Mouse (Mus musculus) liver, postnatal 0 days (tissue): Measurements from ENCODE around the gene Fkbp6. TPM values are rescaled to one million over a fixed set of nuclear protein-coding genes. Genes with fewer than 3 reads are reported as not detected.

Experiments
- ATAC-seq: fragments of 200-750 bp; cut with Nextera tagmentation; 2 replicates; pipeline ENCODE4 v1.8.0; 2017; ENCODE audit warnings: mild to moderate bottlenecking, moderate library complexity
- DNase-seq: peaks from one replicate; pipeline ENCODE4 v3.0.0-alpha.2; 2016
- H3K27ac ChIP-seq: fragments of 300-500 bp; sonication (generic); 2 replicates; pipeline ENCODE4 v1.5.1; 2014; ENCODE audit warnings: antibody characterized with exemption, moderate library complexity, mild to moderate bottlenecking, low read depth
- H3K27me3 ChIP-seq: fragments of 300-500 bp; sonication (generic); 2 replicates; pipeline ENCODE4 v1.6.1; 2014; ENCODE audit warnings: low read length, control low read depth, mixed read lengths; ENCODE audit not compliant: insufficient read depth
- H3K36me3 ChIP-seq: fragments of 300-500 bp; sonication (generic); replicated peaks from 2 replicates; pipeline ENCODE4 v1.6.1; 2014; ENCODE audit warnings: mild to moderate bottlenecking, control low read depth, low read length, moderate library complexity, mixed read lengths; ENCODE audit not compliant: insufficient read depth
- H3K4me1 ChIP-seq: fragments of 300-500 bp; sonication (generic); 2 replicates; pipeline ENCODE4 v1.6.1; 2014; ENCODE audit warnings: antibody characterized with exemption, mild to moderate bottlenecking, control low read depth; ENCODE audit not compliant: insufficient read depth
- H3K4me2 ChIP-seq: fragments of 300-500 bp; sonication (generic); 2 replicates; pipeline ENCODE4 v1.6.1; 2014; ENCODE audit warnings: low read depth, mild to moderate bottlenecking, low read length, moderate library complexity, mixed read lengths
- H3K4me3 ChIP-seq: fragments of 300-500 bp; sonication (generic); 2 replicates; pipeline ENCODE4 v1.5.1; 2014; ENCODE audit warnings: low read depth, low read length
- H3K9ac ChIP-seq: fragments of 300-500 bp; sonication (generic); replicated peaks from 2 replicates; pipeline ENCODE4 v1.6.1; 2014; ENCODE audit warnings: mild to moderate bottlenecking, moderate library complexity
- H3K9me3 ChIP-seq: fragments of 300-500 bp; sonication (generic); 2 replicates; pipeline ENCODE4 v1.6.1; 2016; ENCODE audit warnings: mild to moderate bottlenecking, control low read depth, low read length, mixed read lengths
- CTCF ChIP-seq: sonication (generic); IDR thresholded peaks from 2 replicates; pipeline ENCODE4 v1.5.1; 2016; ENCODE audit warnings: antibody characterized with exemption, low read depth
- EP300 ChIP-seq: IDR thresholded peaks from 2 replicates; pipeline ENCODE4 v1.6.1; 2016; ENCODE audit warnings: antibody characterized with exemption, low read depth, mild to moderate bottlenecking
- WGBS: fragments of 180-500 bp; shearing (Covaris S2); extraction: QIAGEN DNeasy Blood & Tissue Kit; methylation state at CpG from one replicate; pipeline ENCODE4 v1.1.7; 2014; ENCODE audit not compliant: insufficient replicate concordance; 5-methylcytosine and 5-hydroxymethylcytosine counted together
- microRNA-seq: library from miRNA; unstranded; fragments of <30 nt; microRNA quantifications from one replicate; pipeline ENCODE4, GENCODE M21; 2016
- polyA plus RNA-seq: library from polyadenylated mRNA; unstranded; fragments of >200 nt; fragmentation: Nextera tagmentation; extraction: Ambion mirVana; gene quantifications from 2 replicates; pipeline ENCODE4 v1.2.1, GENCODE M21; 2015

Fkbp6 gene
- polyA plus RNA-seq, 1 experiment from 2014 or later = not detected

GRCm38 (mm10) chr5:135246531-135246930, 103.3 kb downstream of the Fkbp6 start:
- H3K27me3 ChIP-seq = peaks cover 28% of the 10 kb centered on the region
- no peak overlapping the region for H3K4me3 ChIP-seq
- H3K4me2 ChIP-seq = no peak overlapping the region
- H3K9ac ChIP-seq = no peak overlapping the region
- peaks cover 50% of the 10 kb centered on the region for H3K36me3 ChIP-seq
- no peak overlapping the region for H3K27ac ChIP-seq
- ATAC-seq (no peak), DNase-seq (no peak)
- 73% methylated on average over 4 of the region's 4 CpGs for WGBS
- TF ChIP-seq CTCF (no peak), EP300 (no peak)
- H3K4me1 ChIP-seq = peaks cover 10% of the 10 kb centered on the region
- no peaks in the 10 kb centered on the region for H3K9me3 ChIP-seq

GRCm38 (mm10) chr5:135243166-135243565, 106.7 kb downstream of the Fkbp6 start:
- Histone ChIP-seq H3K4me2 (no peak overlapping the region), H3K27ac (no peak overlapping the region), H3K27me3 (no peaks in the 10 kb centered on the region), H3K36me3 (peaks cover 81% of the 10 kb centered on the region), H3K9me3 (no peaks in the 10 kb centered on the region), H3K4me1 (no peaks in the 10 kb centered on the region), H3K9ac (no peak overlapping the region), H3K4me3 (no peak overlapping the region)
- TF ChIP-seq EP300 (no peak), CTCF (no peak)
- ATAC-seq (no peak), DNase-seq (no peak)
- 97% methylated on average over 1 of the region's 1 CpGs for WGBS

GRCm38 (mm10) chr5:135242608-135243007, 107.2 kb downstream of the Fkbp6 start:
- no peaks in the 10 kb centered on the region for H3K9me3 ChIP-seq
- WGBS = 78% methylated on average over 3 of the region's 3 CpGs
- no peak overlapping the region for H3K27ac ChIP-seq
- no peaks in the 10 kb centered on the region for H3K4me1 ChIP-seq
- ATAC-seq (no peak), DNase-seq (no peak)
- H3K4me3 ChIP-seq = no peak overlapping the region
- H3K4me2 ChIP-seq = no peak overlapping the region
- H3K9ac ChIP-seq = no peak overlapping the region
- no peaks in the 10 kb centered on the region for H3K27me3 ChIP-seq
- TF ChIP-seq EP300 (no peak), CTCF (no peak)
- peaks cover 87% of the 10 kb centered on the region for H3K36me3 ChIP-seq

GRCm38 (mm10) chr5:135242136-135242535, 107.7 kb downstream of the Fkbp6 start:
- Histone ChIP-seq H3K27ac (no peak overlapping the region), H3K27me3 (no peaks in the 10 kb centered on the region), H3K36me3 (peaks cover 90% of the 10 kb centered on the region), H3K9me3 (no peaks in the 10 kb centered on the region), H3K4me3 (no peak overlapping the region), H3K9ac (no peak overlapping the region), H3K4me1 (no peaks in the 10 kb centered on the region), H3K4me2 (no peak overlapping the region)
- ATAC-seq (no peak), DNase-seq (no peak)
- TF ChIP-seq CTCF (no peak), EP300 (no peak)
- 85% methylated on average over 12 of the region's 12 CpGs for WGBS

Small RNAs within 50 kb of the gene (microRNA-seq; reads per million reads assigned to microRNA genes)
- gene Mir7033 = not detected

Other genes with a start within 250 kb of the Fkbp6 start
- 10.4 and 12.3 TPM in 2 replicates for gene Tbl2, start 200.4 kb downstream of the Fkbp6 start, polyA plus RNA-seq
- gene Bcl7b, start 181.8 kb downstream of the Fkbp6 start, polyA plus RNA-seq = 30.1 and 32.6 TPM in 2 replicates
- gene Baz1b, start 162.8 kb downstream of the Fkbp6 start, polyA plus RNA-seq = 10.5 and 11.7 TPM in 2 replicates
- gene Fzd9, start 98.8 kb downstream of the Fkbp6 start, polyA plus RNA-seq = 0.16 and 0.25 TPM in 2 replicates
- not detected in 2 replicates for gene Trim50, start 3.3 kb upstream of the Fkbp6 start, polyA plus RNA-seq
- gene Nsun5, start 19.9 kb upstream of the Fkbp6 start, polyA plus RNA-seq = 9.4 and 10.0 TPM in 2 replicates
- gene Pom121, start 44.5 kb upstream of the Fkbp6 start, polyA plus RNA-seq = 3.2 and 3.5 TPM in 2 replicates
- 2.4 and 2.7 TPM in 2 replicates for gene Hip1, start 195.1 kb upstream of the Fkbp6 start, polyA plus RNA-seq
- gene Ccl26, start 213.5 kb upstream of the Fkbp6 start, polyA plus RNA-seq = not detected in 2 replicates
- 25.6 and 28.4 TPM in 2 replicates for gene Ccl24, start 223.0 kb upstream of the Fkbp6 start, polyA plus RNA-seq